In genomic region chr19:53194751-53195520, GRCm38 (mm10) we compare ENCODE assay signal across 9 mouse cellular contexts. TPM values are rescaled to one million over a fixed set of nuclear protein-coding genes. Genes with fewer than 3 reads are reported as not detected.
DNase-seq lines count a peak whose midpoint lies in the region; ATAC-seq and TF ChIP-seq lines count a peak whose summit lies in the region.
"Had no signal": no experiment of that assay in that cellular context is flagged by ENCODE, and none has a peak within 500 bp of the region (broad histone marks: within the 10 kb centered on the region; RNA-seq: fewer than 3 reads in every experiment).

No protein-coding gene starts in this region.

- 80% methylated on average over 9 of the region's 9 CpGs for WGBS in heart, embryonic 11.5 days (ENCODE audit: insufficient replicate concordance)
- WGBS in lung, postnatal 0 days, result 52% methylated on average over 9 of the region's 9 CpGs

- ATAC-seq in heart, embryonic 11.5 days (replicated peaks; ENCODE audit: insufficient number of reproducible peaks, low FRiP score, low TSS enrichment), result no peak
- ATAC-seq in activated CD4-positive, CD25-positive, alpha-beta regulatory T cell, adult 4 months, result peak; percentile 43
- ATAC-seq in lung, postnatal 0 days, result peak; percentile 37; the same call in 1 of the 2 replicates

- no peak overlapping the region for H3K4me3 ChIP-seq in heart, embryonic 11.5 days (ENCODE audit: low read depth, low read length)
- no peak overlapping the region for H3K4me3 ChIP-seq in lung, postnatal 0 days (ENCODE audit: low read depth, low read length)
- H3K4me3 ChIP-seq: midbrain, embryonic 10.5 days had no signal

- H3K27ac ChIP-seq in heart, embryonic 11.5 days (ENCODE audit: low read depth, low read length), result peak overlapping the region; percentile 74
- H3K27ac ChIP-seq in lung, postnatal 0 days (ENCODE audit: low read length), result peak overlapping the region; percentile 75
- H3K27ac ChIP-seq: midbrain, embryonic 10.5 days had no signal

- no peak overlapping the region; the same call in 1 of the 2 replicates for H3K4me2 ChIP-seq in heart, embryonic 11.5 days
- H3K4me2 ChIP-seq in lung, postnatal 0 days (replicated peaks; ENCODE audit: low read depth, low read length), result peak overlapping the region; percentile 36

- H3K4me1 ChIP-seq in heart, embryonic 11.5 days (ENCODE audit: control insufficient read depth, insufficient read depth, low read length), result peaks cover 56% of the 10 kb centered on the region
- peaks cover 28% of the 10 kb centered on the region; the same call in 1 of the 2 replicates for H3K4me1 ChIP-seq in lung, postnatal 0 days (ENCODE audit: insufficient read depth, low read depth, low read length)

- H3K9me3 ChIP-seq in heart, embryonic 11.5 days (replicated peaks; ENCODE audit: control insufficient read depth, low read length), result no peaks in the 10 kb centered on the region
- no peaks in the 10 kb centered on the region for H3K9me3 ChIP-seq in lung, postnatal 0 days (ENCODE audit: low read length)
- H3K9me3 ChIP-seq: midbrain, embryonic 10.5 days had no signal

- intact Hi-C loops in left cerebral cortex, postnatal 36 days (cut with DNase I), result loop anchor here (5.0 kb wide), 1 partner anchor 53 kb away; the partner anchor contains the start of gene Add3

- H3K9ac ChIP-seq in heart, embryonic 11.5 days (ENCODE audit: low read depth, low read length), result no peak overlapping the region
- H3K9ac ChIP-seq in lung, postnatal 0 days (replicated peaks; ENCODE audit: low read depth), result no peak overlapping the region

- H3K36me3 ChIP-seq in heart, embryonic 11.5 days (ENCODE audit: control insufficient read depth, insufficient read depth, low read length), result no peaks in the 10 kb centered on the region; the same call in 1 of the 2 replicates
- no peaks in the 10 kb centered on the region for H3K36me3 ChIP-seq in lung, postnatal 0 days (ENCODE audit: insufficient read depth, low read length)

- H3K27me3 ChIP-seq in heart, embryonic 11.5 days (ENCODE audit: control insufficient read depth, insufficient read depth, low read length), result no peaks in the 10 kb centered on the region
- no peaks in the 10 kb centered on the region for H3K27me3 ChIP-seq in lung, postnatal 0 days (replicated peaks; ENCODE audit: insufficient read depth, low read length)

- TF ChIP-seq EP300 in lung, postnatal 0 days (IDR thresholded peaks at IDR 0.05), result peak; percentile 35; the same call in 1 of the 2 replicates

- TF ChIP-seq CTCF in lung, postnatal 0 days (IDR thresholded peaks at IDR 0.05), result no peak

- DNase-seq in heart, postnatal 4 days, result no peak
- peak; percentile 58 for DNase-seq in 416B (ENCODE audit: low read depth)
- peak; percentile 41 for DNase-seq in lung, postnatal 0 days (ENCODE audit: low spot score)
- no peak for DNase-seq in ovary, postnatal 14 days (ENCODE audit: low spot score)
- DNase-seq in left cerebral cortex, postnatal 36 days (ENCODE audit: low spot score in 2 of 2), result no peak
- DNase-seq in kidney, adult 8-10 months, result no peak

RNA-seq across cellular contexts. Expression of gene Add3, which starts 54.7 kb away (rescaled TPM):
- polyA plus RNA-seq in heart, embryonic 11.5 days (2014; fragmentation: Nextera tagmentation; extraction: Ambion mirVana), result 133 and 152 TPM in 2 replicates
- 100 to 1,000 TPM in 1 of 2 experiments, 10 to 100 TPM in 1; 99.0 to 102 TPM for total RNA-seq in heart, postnatal 4 days (2021)
- polyA plus RNA-seq in activated CD4-positive, CD25-positive, alpha-beta regulatory T cell, adult 4 months (2017; shearing (Covaris generic)), result 100 to 1,000 TPM; 113 to 128 TPM
- 92.9 and 100 TPM in 2 replicates for polyA plus RNA-seq in lung, postnatal 0 days (2015; fragmentation: Nextera tagmentation; extraction: Ambion mirVana)
- 10 to 100 TPM; 89.3 to 89.6 TPM for total RNA-seq in left cerebral cortex, postnatal 36 days (2021)

Comparison
In these comparisons a context has a peak if more than half of its experiments do, and no peak if none do; other contexts are left out.
1. DNase-seq: peak in 416B (single experiment) and lung, postnatal 0 days (single experiment); none in heart, postnatal 4 days (single experiment), ovary, postnatal 14 days (single experiment), left cerebral cortex, postnatal 36 days (0 of 2) and kidney, adult 8-10 months (0 of 2).